In genomic region chr4:44582687-44583086, GRCm38 (mm10) we compare ENCODE assay signal across 27 mouse cellular contexts.
"Had no signal": no experiment of that assay in that cellular context is flagged by ENCODE, and none has a peak within 500 bp of the region (broad histone marks: within the 10 kb centered on the region; RNA-seq: fewer than 3 reads in every experiment).

No protein-coding gene starts in this region.

- H3K9me3 ChIP-seq: heart, embryonic 13.5 days; heart, embryonic 15.5 days; hindbrain, embryonic 10.5 days; hindbrain, embryonic 12.5 days; kidney, embryonic 15.5 days; limb, embryonic 10.5 days; limb, embryonic 12.5 days; liver, embryonic 13.5 days; liver, embryonic 15.5 days had no signal

- ATAC-seq: hindbrain, embryonic 16.5 days; inflammation-experienced regulatory T-cells, adult 6 months; intestine, embryonic 16.5 days had no signal

- DNase-seq: gastrocnemius, postnatal 14 days; gastrocnemius, postnatal 36 days; heart, adult 11 months; heart, adult 2 months; heart, postnatal 4 days; kidney, adult 11 months; kidney, adult 2 months; kidney, adult 9 months; kidney, postnatal 14 days; kidney, postnatal 36 days; liver; liver, embryonic 13.5 days had no signal

- H3K27ac ChIP-seq: heart, adult 2 months; heart, embryonic 13.5 days; heart, embryonic 15.5 days; hindbrain, embryonic 10.5 days; hindbrain, embryonic 12.5 days; hindbrain, embryonic 14.5 days; kidney, embryonic 15.5 days; kidney, postnatal 0 days; layer of hippocampus, adult 2 months; left cerebral cortex, adult 2 months; limb, embryonic 10.5 days; limb, embryonic 12.5 days; liver, embryonic 13.5 days; liver, embryonic 15.5 days had no signal

- H3K4me1 ChIP-seq: heart, embryonic 13.5 days; heart, embryonic 15.5 days; hindbrain, embryonic 10.5 days; kidney, embryonic 15.5 days; limb, embryonic 10.5 days; limb, embryonic 12.5 days; liver, embryonic 13.5 days; liver, embryonic 15.5 days had no signal

- H3K36me3 ChIP-seq: heart, embryonic 13.5 days; heart, embryonic 15.5 days; hindbrain, embryonic 10.5 days; hindbrain, embryonic 12.5 days; kidney, embryonic 15.5 days; limb, embryonic 10.5 days; limb, embryonic 12.5 days; liver, embryonic 13.5 days; liver, embryonic 15.5 days had no signal

- H3K4me3 ChIP-seq: heart, adult 2 months; heart, embryonic 13.5 days; heart, embryonic 15.5 days; hindbrain, embryonic 10.5 days; hindbrain, embryonic 12.5 days; kidney, embryonic 15.5 days; layer of hippocampus, adult 2 months; left cerebral cortex, adult 2 months; limb, embryonic 10.5 days; limb, embryonic 12.5 days; liver, embryonic 13.5 days; liver, embryonic 15.5 days had no signal

- H3K9ac ChIP-seq: heart, embryonic 13.5 days; heart, embryonic 15.5 days; hindbrain, embryonic 12.5 days; hindbrain, embryonic 14.5 days; kidney, embryonic 15.5 days; limb, embryonic 12.5 days; liver, embryonic 13.5 days; liver, embryonic 15.5 days had no signal

- H3K27me3 ChIP-seq: heart, embryonic 15.5 days; hindbrain, embryonic 12.5 days; kidney, embryonic 15.5 days; liver, embryonic 13.5 days; liver, embryonic 15.5 days had no signal
